ENCODE assay signal across 23 mouse cellular contexts in genomic region chr19:42717668-42718067, GRCm38 (mm10).
"Had no signal": no experiment of that assay in that cellular context is flagged by ENCODE, and none has a peak within 500 bp of the region (broad histone marks: within the 10 kb centered on the region; RNA-seq: fewer than 3 reads in every experiment).

No protein-coding gene starts in this region.

- ATAC-seq: midbrain, embryonic 13.5 days; midbrain, embryonic 16.5 days had no signal

- DNase-seq: kidney, adult 2 months; kidney, postnatal 10 days; kidney, postnatal 36 days; layer of hippocampus, postnatal 36 days; liver, postnatal 0 days; lung, postnatal 10 days; lung, postnatal 36 days; right cerebral cortex, adult 18-20 months; right cerebral cortex, postnatal 25 days; spleen, adult 18-20 months; thymus, postnatal 25 days had no signal

- H3K27ac ChIP-seq: left cerebral cortex, adult 2 months; limb, embryonic 12.5 days; limb, embryonic 15.5 days; liver, embryonic 14.5 days; lung, embryonic 15.5 days; midbrain, embryonic 10.5 days; midbrain, embryonic 13.5 days; stomach, embryonic 15.5 days had no signal

- H3K36me3 ChIP-seq: limb, embryonic 12.5 days; limb, embryonic 15.5 days; lung, embryonic 15.5 days; midbrain, embryonic 10.5 days; midbrain, embryonic 13.5 days; stomach, embryonic 15.5 days had no signal

- H3K9me3 ChIP-seq: limb, embryonic 12.5 days; limb, embryonic 15.5 days; lung, embryonic 15.5 days; megakaryocyte, embryonic 14.5 days; midbrain, embryonic 10.5 days; midbrain, embryonic 13.5 days; stomach, embryonic 15.5 days had no signal

- H3K4me1 ChIP-seq: midbrain, embryonic 13.5 days had no signal

- H3K27me3 ChIP-seq: lung, embryonic 15.5 days; midbrain, embryonic 13.5 days; stomach, embryonic 15.5 days had no signal

- H3K4me3 ChIP-seq: left cerebral cortex, adult 2 months; limb, embryonic 12.5 days; limb, embryonic 15.5 days; lung, embryonic 15.5 days; megakaryocyte, embryonic 14.5 days; midbrain, embryonic 10.5 days; midbrain, embryonic 13.5 days; myocyte; stomach, embryonic 15.5 days had no signal

- H3K4me2 ChIP-seq: limb, embryonic 12.5 days; limb, embryonic 15.5 days; liver, embryonic 11.5 days; lung, embryonic 15.5 days; midbrain, embryonic 13.5 days; stomach, embryonic 15.5 days had no signal

- H3K9ac ChIP-seq: limb, embryonic 12.5 days; limb, embryonic 15.5 days; liver, embryonic 14.5 days; liver, postnatal 0 days; lung, embryonic 15.5 days; midbrain, embryonic 13.5 days; stomach, embryonic 15.5 days had no signal
